Mouse (Mus musculus): ENCODE results near the gene Lasp1. TPM values are rescaled to one million over a fixed set of nuclear protein-coding genes. Genes with fewer than 3 reads are reported as not detected.
"Not testable (repeated sequence)": the region's sequence is repeated elsewhere in the genome, so short reads cannot be mapped to it uniquely, and the experiment has no call there.

Lasp1 gene
- total RNA-seq, 1 experiment from 2014 or later: 220 TPM

- ATAC-seq (replicated peaks in 1 of 2; ENCODE audit: insufficient read depth in 1 of 2, low FRiP score in 2 of 2, low TSS enrichment in 1 of 2, low read depth in 1 of 2, poor library complexity in 2 of 2, severe bottlenecking in 2 of 2): no peak
Observed at GRCm38 (mm10) chr11:97787961-97788360, 10.8 kb upstream of the Lasp1 start.

DNA sequence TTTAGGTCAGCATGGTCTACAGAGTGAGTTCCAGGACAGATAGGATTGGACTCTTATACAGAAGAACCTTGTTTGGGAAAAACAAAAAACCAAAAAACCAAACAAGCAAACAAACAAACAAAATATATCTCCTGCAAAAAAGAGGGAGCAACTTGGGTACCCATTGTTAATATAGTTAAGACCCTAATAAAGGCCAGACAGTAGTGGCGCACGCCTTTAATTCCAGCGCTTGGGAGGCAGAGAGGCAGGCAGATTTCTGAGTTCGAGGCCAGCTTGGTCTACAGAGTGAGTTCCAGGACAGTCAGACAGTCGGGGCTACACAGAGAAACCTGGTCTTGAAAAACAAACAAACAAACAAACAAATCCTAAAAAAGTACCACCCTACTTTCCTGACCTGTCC lies 9.1 kb upstream of the Lasp1 start:
- no peak for ATAC-seq (replicated peaks in 1 of 2; ENCODE audit: insufficient read depth in 1 of 2, low FRiP score in 2 of 2, low TSS enrichment in 1 of 2, low read depth in 1 of 2, poor library complexity in 2 of 2, severe bottlenecking in 2 of 2)

- not testable (repeated sequence) for ATAC-seq (replicated peaks in 1 of 2; ENCODE audit: insufficient read depth in 1 of 2, low FRiP score in 2 of 2, low TSS enrichment in 1 of 2, low read depth in 1 of 2, poor library complexity in 2 of 2, severe bottlenecking in 2 of 2)
Observed at GRCm38 (mm10) chr11:97790778-97791438, 7.9 kb upstream of the Lasp1 start.

- ATAC-seq (replicated peaks in 1 of 2; ENCODE audit: insufficient read depth in 1 of 2, low FRiP score in 2 of 2, low TSS enrichment in 1 of 2, low read depth in 1 of 2, poor library complexity in 2 of 2, severe bottlenecking in 2 of 2): peak in 1 of 2 experiments; percentile 49; a peak in 1 of 4 replicates
Observed at GRCm38 (mm10) chr11:97793165-97793564, 5.6 kb upstream of the Lasp1 start.

DNA sequence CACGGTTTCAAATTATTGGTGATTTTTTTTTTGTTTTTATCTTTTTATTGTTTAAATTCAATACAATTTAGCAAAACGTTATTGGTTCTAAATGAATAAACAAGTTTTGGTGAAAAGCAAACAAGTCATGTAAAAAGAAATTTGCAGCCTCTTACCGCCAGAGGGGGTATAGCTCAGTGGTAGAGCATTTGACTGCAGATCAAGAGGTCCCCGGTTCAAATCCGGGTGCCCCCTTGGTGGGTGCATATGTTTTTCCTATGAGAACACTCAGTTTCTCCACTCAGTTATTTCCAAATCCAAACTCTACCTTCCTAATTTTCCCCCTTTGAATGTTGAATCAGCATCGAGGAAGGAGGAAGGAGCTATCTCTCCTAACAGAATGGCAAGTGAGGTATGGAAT lies 1.9 kb upstream of the Lasp1 start:
- ATAC-seq (replicated peaks in 1 of 2; ENCODE audit: insufficient read depth in 1 of 2, low FRiP score in 2 of 2, low TSS enrichment in 1 of 2, low read depth in 1 of 2, poor library complexity in 2 of 2, severe bottlenecking in 2 of 2): no peak

DNA sequence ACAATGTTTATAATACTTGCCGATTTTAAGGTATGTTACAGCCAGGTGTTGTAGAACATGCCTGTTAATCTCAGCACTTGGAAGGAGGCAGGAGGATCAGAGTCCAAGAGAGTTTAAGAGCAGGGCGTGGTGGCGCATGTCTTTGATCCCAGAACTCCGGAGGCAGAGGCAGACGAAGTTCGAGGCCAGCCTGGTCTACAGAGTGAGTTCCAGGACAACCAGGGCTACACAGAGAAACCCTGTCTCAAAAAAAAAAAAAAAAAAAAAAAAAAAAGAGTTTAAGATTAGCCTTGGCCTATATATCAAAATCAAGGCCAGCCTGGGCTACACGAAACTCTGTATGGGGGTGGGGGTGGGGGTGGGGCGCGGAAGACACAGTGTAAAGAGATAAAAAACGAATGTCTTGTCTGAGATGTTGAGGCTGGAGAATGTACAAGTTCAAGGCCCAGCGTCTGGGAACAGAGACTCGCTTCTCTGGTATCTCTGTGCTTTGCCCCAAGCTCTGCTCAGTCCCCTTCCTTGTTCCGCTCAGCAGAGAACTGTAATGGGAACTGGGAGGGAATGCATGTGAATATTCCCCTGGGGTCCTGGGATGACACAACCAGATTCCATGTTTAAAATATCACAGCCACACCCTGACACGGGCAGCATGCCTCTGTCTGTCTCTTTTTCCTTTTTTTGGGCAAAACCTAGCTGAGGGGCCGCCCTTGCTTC lies 1.3 kb upstream of the Lasp1 start:
- no peak for ATAC-seq (replicated peaks in 1 of 2; ENCODE audit: insufficient read depth in 1 of 2, low FRiP score in 2 of 2, low TSS enrichment in 1 of 2, low read depth in 1 of 2, poor library complexity in 2 of 2, severe bottlenecking in 2 of 2)

DNA sequence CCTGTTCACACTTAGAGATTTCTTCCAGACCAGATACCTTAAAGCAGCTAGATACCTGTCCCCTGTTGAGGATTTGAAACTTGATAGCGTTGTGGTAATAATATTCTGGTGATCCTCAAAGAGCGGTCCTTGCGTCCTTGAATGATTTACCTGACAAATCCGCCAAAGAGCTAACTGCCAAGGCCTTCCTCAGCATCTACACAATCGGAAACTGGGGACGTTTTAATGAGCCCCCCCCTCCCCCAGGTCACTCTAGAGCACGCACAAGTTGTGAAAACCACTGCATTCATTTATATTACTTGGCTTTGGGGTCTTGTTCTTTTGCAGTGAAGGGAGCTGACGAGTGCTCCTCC lies 741 bp upstream of the Lasp1 start:
- no peak for ATAC-seq (replicated peaks in 1 of 2; ENCODE audit: insufficient read depth in 1 of 2, low FRiP score in 2 of 2, low TSS enrichment in 1 of 2, low read depth in 1 of 2, poor library complexity in 2 of 2, severe bottlenecking in 2 of 2)

GRCm38 (mm10) chr11:97799146-97799993 lies 570 bp downstream of the Lasp1 start:
- peak; percentile 61 to 66 for ATAC-seq (replicated peaks in 1 of 2; ENCODE audit: insufficient read depth in 1 of 2, low FRiP score in 2 of 2, low TSS enrichment in 1 of 2, low read depth in 1 of 2, poor library complexity in 2 of 2, severe bottlenecking in 2 of 2)

GRCm38 (mm10) chr11:97799994-97800690 lies 1.3 kb downstream of the Lasp1 start:
- peak; percentile 59 for ATAC-seq (replicated peaks in 1 of 2; ENCODE audit: insufficient read depth in 1 of 2, low FRiP score in 2 of 2, low TSS enrichment in 1 of 2, low read depth in 1 of 2, poor library complexity in 2 of 2, severe bottlenecking in 2 of 2)

DNA sequence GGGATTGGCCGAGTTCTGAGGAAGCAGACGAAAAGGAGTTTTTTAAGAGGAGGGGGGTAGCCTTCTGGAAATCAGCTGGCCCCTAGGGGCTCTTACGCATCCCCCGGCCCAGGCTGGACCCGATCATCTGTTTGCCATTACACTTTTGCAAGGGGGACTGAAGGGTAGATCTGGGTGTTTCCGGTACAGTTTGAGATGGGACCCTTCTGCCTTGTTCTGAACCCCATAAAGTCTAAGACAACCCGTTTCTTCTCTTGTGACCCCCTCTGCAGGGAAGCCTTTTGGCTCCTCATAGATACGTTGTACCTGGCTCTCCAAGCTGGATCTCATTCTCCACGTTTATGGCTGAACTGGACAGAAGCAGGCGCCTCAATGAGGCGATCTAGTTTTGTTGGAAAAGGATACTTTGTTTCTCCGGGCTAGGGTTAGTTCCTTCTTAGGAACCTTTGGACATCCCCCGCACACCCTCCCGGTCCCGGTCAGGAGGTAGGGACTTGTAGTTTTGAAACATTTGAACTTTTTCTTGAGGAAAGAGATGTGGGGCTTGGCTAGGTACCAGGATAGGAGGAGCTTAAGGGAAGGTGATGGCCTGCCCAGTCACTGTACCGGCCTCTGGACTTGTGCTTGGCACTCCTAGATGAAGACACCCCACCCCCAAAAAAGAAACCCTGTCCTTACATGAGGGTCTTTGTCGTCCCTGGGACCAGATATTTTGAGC lies 2.0 kb downstream of the Lasp1 start:
- no peak for ATAC-seq (replicated peaks in 1 of 2; ENCODE audit: insufficient read depth in 1 of 2, low FRiP score in 2 of 2, low TSS enrichment in 1 of 2, low read depth in 1 of 2, poor library complexity in 2 of 2, severe bottlenecking in 2 of 2)

DNA sequence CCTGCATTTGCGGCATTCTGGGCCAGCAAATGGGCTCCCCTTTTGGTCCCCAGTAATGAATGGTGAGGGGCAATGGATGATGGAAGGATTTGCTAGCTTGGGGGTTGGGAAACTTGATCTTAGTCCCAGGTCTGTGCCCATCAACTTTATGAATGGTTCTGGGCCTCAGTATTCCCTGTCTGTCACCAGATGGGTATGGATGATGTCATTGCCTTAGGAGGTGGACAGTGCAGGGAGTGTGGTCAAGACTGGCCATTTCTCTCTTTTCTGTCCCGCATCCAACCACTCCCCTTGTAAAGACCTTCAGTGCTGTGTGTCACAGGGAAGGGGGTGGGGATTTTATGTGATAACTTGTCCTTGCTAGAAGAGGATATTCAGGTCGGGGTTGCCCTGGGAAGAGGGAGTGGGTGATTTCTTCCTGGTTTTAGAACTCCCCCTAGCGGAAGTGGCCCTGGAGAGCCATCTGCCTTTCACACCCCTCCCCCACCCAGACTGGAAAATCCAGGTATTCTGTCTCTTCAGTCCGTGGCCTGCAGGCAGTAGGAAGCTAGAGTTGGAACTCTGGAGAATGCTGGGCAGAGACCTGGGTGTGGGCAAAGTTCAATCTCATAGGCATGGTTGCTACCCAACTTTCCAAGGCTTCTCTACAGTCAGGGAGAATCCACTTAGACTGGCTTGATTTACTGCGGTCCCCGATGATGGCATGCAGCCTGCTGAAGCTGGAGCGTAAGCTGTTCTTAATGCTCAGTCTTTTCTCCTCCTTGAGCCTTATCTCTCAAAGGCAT lies 2.8 kb downstream of the Lasp1 start:
- no peak for ATAC-seq (replicated peaks in 1 of 2; ENCODE audit: insufficient read depth in 1 of 2, low FRiP score in 2 of 2, low TSS enrichment in 1 of 2, low read depth in 1 of 2, poor library complexity in 2 of 2, severe bottlenecking in 2 of 2)

DNA sequence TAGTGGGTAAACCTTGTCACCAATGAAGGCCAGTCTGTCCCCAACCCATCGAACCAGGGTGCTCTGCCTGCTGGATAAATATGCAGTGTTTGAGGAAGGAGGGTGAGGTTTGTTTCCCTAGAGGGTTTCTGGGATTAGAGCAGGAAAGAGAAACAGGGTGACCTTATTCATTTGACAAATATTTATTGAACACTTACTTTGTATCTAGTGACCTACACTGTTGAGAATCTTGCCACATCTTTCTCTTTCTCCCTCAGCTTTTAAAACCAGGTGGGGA lies 3.3 kb downstream of the Lasp1 start:
- ATAC-seq (replicated peaks in 1 of 2; ENCODE audit: insufficient read depth in 1 of 2, low FRiP score in 2 of 2, low TSS enrichment in 1 of 2, low read depth in 1 of 2, poor library complexity in 2 of 2, severe bottlenecking in 2 of 2): no peak

DNA sequence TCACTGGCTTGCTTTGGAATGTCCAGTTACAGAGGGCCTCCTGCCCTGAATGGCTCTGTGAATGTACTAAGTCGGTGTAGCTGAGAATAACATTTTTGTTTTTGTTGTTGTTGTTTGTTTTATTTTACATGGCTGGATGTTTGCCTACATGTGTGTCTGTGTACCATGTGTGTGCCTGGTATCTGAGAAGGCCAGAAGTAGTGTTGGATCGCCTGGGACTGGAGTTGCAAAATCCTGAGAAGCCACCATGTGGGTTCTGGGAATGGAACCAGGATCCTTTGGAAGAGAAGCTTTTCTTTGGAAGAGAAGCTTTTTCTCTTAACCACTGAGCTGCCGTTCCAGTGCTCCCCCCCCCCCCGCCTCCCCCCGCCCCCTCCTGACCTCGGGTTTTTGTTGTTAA lies 3.7 kb downstream of the Lasp1 start:
- no peak for ATAC-seq (replicated peaks in 1 of 2; ENCODE audit: insufficient read depth in 1 of 2, low FRiP score in 2 of 2, low TSS enrichment in 1 of 2, low read depth in 1 of 2, poor library complexity in 2 of 2, severe bottlenecking in 2 of 2)

DNA sequence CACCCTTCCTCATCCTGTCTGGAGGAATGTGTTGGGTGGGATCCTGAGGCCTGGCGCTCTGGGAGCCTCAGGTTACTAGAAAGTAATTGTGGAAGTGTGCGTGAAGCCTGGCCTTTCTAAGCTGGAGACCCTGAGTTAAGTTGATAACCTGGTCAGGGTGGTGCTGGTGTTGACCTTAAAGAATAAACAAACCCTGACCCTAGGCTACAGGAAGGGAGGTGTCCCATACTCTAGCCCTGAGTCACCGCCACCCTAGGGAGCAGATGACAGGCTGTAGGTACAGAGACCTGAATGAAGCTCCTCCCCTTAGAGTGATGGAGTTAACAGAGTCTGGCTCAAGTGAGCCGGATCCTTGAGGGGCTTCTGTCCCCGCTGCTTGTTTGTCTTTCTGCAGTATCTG lies 5.0 kb downstream of the Lasp1 start:
- ATAC-seq (replicated peaks in 1 of 2; ENCODE audit: insufficient read depth in 1 of 2, low FRiP score in 2 of 2, low TSS enrichment in 1 of 2, low read depth in 1 of 2, poor library complexity in 2 of 2, severe bottlenecking in 2 of 2): no peak

DNA sequence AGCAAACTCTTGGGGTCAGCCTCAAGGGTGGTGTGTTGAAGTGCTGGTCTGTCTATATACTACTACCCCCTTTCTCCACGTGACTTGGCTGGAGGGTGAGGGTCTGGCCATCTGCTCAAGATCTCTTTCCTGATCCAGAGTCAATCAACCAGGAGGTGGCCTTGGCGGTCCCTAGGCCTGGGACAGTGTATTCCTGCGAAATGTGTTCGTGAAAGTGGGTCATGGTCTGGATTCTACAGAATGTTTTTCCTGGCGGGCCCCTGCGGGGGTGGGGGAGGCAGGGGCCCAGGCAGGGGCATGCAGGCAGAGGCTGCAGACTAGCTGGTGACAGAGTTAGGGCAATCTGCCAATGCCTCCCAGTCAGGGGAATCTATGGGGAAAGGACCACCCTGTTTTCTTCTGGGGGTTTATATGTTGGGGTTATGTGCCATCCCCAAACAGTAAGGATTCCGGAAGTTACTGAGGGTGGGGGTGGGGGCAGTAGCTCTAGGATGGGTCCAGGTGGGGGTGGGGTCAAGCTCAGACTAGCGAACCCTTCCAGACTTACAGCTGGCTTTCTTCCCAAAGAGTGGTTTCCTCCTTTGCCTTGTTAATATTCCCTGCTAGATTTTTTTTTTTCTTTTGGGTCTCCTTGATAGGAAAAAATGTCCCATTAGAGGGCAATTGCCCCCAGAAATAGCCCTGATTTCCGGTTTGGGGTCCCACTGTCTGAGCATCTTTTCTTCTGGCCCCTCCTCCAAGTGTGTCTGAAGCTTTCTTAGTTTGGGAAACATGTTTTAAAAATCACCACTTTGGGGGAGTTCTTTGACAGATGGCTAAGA lies 6.3 kb downstream of the Lasp1 start:
- ATAC-seq (replicated peaks in 1 of 2; ENCODE audit: insufficient read depth in 1 of 2, low FRiP score in 2 of 2, low TSS enrichment in 1 of 2, low read depth in 1 of 2, poor library complexity in 2 of 2, severe bottlenecking in 2 of 2): no peak
